Mouse (Mus musculus) T-helper 17 cell (primary cell): ENCODE measurements around the gene Zfp296.

Source experiments
- in situ Hi-C, 2 experiments: fragments of 300-600 bp; cut with MboI, MseI; formaldehyde crosslinking; loops; 1 replicate in 1 of 2; 2 replicates in 1 of 2; pipeline ENCODE4 v1.15.1; 2025; ENCODE audit warnings: high pct_unique_total_duplicates in 2 of 2

The Zfp296 gene

DNA sequence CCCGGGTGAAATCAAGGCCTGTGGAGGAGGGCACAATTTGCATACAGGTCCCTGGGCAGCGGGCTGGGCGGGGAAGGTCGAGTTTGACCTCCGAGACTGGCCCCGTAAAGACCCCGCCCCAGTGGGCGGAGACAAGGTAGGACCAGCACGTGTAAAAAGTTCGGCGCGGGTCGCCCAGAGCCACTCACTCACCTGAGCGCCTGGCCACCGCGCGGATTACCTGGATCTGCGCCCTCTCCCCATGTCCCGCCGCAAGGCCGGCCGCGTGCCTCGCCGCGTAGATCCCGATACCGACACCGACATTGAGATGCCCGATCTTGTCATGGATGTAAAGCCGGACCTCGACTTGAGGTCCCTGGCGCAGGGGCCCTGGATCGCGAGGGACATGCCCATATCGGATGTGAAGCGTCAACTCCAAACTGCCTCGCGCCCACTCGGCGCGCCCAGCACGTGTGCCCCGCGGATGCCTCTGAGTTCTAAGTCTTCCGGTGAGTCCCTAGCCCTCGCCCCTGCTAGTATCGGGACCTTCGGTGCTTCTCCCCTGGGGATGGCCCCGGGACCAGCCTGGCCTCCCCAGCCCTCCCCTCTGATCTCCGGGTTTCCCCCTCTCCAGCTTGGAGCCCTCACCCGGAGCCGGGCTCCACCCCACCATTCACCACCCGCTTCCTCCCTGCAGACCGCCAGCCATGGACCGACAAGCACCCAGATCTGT is at the start of gene Zfp296, which contains the start of gene Gemin7:
Gene Zfp296 (plus strand): TSS at position 147 of the 712 bp plus-strand sequence.
Gene Gemin7 (minus strand): TSS at position 455 of the 712 bp plus-strand sequence.
- in situ Hi-C loops = no loop called here

DNA sequence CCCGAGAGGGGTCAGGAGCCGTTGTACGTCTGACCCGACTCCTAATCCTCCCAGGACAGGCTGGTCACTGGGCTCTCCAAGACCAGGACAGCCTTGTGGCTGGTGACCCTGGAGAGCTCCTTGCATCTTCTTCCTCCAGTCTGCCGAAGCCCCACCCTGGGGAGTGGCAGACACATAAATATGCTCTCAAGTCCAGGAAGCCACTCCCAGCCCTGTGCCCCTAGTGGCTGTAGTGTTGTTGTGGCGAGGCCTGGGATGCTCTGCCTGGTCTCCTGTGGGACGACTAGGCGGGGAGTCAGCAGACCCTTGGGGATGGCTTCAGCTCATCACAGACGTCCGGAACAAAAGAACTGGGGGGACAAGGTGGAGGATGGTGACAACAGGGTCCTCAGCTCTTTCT is 46.0 kb upstream of the Zfp296 start:
- in situ Hi-C loops = no loop called here

DNA sequence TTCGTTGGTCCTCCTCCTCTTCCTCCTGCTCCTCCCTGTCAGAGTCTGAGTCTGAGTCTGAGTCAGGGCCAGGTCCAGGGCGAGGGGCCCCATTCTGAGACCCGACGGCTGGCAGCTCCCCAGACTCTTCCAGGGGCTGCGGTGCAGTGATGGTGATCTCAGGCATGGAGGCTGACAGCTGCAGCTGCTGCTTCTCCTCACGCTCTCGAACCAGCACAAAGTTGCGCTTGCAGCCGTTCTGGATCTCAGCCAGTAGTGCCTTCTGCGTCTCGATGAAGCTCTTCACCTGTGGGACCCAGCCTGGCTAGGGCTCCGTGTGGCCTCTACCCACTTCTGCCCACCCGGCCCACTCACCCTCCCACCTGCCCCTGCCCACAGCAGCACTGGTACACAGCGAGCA is 44.8 kb upstream of the Zfp296 start:
- in situ Hi-C loops = no loop called here

DNA sequence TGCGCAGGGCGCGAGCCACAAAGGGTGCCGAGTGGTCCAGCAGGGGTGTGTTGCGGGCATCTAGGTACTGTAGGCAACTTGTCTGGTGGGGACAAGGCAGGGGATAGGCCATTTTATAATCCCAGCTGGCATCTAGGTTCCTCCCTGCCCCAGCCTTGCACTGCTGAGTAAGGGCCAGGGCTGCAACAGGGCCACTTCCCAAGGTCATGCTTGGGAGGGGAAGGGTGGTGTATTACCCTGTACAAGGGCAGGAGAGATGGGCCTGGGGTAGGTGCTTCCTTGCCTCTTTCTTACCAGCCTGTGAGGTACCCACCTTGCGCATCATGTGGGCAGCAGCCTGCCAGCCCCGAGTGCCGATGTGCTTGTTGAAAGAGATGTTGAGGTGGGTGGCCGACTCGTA is 42.4 kb upstream of the Zfp296 start:
- in situ Hi-C loops = no loop called here

DNA sequence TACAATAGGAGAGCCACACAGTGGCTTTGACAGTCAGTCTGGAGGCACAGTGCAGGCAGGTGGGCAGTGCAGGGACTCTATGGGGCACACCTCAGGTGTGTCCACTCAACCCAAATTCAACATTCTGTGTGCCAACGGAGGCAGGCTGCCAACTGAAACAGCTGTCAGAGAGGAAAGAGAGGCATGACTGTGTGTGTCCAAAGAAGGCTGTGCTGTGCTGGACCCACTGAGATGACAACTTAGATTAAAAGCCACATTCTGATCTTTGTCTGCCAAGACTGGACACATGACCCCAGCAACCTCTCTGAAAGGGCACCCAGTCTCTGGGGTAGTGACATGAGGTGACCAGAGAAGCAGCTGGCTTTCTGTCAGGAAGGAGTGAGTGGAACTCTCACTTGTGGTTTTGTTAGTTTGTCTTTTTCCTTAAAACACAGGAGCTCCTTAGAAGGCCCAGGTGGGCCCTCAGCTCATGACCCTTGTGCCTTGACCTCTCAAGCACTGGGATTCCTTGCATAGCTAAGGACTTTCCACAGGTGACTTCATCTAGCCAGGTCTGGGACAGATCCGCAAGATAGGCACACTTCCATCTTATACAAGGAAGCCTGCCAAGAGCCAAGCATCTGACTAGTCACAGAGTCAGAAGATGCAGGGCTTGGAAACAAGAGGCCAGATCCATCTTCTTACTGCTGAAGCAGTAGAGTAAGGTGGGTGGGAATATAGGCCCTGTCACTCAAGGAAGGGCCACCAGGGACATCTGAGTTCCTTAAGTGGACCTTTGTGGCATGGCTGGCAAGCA is 36.1 kb upstream of the Zfp296 start:
- in situ Hi-C loops = no loop called here

DNA sequence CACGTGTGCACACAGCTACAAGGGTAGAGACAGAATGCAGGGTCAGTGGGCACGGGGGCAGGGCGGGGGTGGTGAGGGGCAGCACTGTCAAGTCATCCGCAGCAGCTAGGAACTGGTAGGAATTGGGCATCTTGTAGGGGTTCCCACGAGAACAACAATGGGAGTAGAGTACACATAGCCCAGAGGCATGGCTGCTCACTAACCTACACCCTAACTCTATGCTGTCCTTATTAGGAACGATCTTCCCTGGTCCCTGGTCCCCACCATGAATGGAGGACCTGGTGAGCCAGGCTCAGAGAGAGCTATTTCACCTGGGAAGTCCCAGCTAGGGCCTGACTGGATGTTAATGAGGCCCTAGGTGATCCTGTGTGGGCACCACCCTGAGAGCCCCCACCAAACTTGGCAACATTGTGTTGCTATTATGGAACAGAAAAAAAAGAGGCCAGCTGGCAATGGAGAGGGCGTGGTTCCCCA is 35.4 kb upstream of the Zfp296 start:
- in situ Hi-C loops = no loop called here

DNA sequence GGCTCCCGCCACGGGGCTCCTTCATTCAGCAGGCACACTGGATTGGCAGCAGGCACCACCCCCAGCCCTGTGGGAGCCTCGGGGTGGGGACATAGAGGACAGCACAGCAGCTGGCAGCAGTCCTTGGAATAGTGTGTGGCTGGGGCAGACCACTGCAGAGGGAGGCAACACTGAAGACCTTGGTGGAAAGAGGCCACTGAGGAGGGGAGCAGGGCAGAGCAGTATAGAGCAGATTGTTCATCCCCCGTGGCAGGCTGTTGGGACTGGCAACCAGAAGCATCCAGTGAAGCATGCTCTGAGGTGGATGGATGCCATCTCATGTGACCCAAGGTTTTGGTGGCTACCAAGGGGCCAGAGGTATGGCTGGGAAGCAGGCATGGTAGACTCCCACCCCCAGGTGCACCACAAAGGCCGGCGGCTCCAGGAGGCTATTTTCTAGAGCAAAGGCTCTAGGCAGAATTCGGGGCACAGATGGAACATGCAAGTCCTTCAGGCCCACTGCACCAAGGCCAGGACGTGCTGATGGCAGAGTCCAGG is 34.9 kb upstream of the Zfp296 start:
- in situ Hi-C loops = no loop called here

DNA sequence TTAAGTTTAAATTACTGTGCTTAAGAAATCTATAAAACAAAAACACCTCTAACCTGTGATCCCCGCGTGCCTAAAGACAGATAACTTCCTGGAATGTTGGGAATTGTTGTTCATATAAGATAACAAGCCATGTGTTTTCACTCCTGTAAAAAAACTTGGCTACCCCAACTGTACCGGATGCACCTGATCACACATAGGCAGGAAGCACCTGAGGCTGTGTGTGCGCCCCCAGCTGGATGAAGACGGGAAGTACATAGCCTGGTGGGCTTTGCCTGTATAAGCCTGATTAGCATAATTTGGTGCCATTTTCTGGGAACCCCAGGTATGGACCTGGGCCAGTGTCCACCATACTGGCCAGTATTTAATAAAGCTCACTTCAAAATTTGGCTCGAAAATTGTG is 33.5 kb upstream of the Zfp296 start:
- in situ Hi-C loops = no loop called here

DNA sequence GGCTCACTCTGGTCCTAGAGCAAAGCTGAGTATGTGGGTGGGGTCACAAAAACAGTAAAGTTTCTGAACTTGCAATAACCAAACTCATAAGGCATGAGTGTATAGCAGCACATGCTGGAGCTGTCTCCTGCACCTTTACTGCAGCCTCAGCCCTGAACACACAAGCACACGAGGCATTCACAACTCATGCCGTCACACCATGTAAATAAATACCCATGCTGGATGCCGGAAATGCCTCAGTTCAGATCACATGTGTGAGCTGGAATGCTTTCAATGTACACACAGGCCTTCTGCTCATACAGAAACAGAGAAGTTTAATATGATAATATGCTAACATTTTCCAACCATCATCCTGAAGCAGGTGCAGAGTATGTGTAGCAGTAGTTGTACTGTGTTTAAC is 31.1 kb upstream of the Zfp296 start:
- in situ Hi-C loops = no loop called here

DNA sequence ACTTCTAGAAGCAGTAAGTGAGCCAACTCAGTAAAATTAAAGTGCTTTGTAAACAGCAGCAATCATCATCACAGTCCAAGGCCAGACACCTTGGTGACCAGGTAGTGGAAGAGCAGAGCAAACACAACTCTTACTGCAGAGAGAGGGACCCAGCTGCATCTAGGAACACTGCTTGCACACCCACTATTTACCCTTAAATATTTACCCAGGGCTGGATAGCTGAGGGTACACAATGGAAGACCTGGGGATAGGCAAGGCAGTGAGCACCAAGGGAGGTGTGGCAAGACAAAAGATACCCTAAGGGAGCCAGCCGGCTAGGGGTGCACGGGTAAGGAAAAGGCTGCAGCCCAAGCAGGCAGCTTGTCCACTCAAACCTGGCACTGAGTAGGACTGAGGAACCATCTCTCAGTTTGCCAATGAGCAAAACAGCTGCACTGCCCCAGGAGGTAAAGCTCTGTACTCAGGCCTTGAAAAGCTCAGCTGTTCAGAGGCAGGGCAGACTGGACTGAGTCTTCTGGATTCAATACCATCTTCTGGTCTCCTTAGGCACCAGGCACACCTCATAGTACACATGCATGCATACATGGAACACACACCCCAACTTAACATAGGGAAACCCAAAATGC is 29.6 kb upstream of the Zfp296 start:
- in situ Hi-C loops = no loop called here

DNA sequence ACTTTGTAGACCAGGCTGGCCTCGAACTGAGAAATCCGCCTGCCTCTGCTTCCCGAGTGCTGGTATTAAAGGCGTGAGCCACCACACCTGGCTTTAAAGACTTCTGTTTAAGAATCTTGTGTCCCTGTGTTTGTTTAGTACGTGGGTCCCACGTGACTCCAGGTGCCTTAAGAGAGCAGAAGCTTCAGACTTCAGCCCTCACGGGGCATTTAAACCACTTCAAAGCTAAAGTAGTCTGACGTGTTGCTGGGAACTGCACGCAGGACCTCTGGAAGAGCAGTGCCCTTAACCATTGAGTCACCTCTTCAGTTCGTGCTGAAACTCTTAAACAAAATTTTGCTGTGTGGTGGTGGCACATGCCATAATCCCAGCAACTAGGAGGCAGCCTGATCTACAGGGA is 27.7 kb upstream of the Zfp296 start:
- in situ Hi-C loops = no loop called here

DNA sequence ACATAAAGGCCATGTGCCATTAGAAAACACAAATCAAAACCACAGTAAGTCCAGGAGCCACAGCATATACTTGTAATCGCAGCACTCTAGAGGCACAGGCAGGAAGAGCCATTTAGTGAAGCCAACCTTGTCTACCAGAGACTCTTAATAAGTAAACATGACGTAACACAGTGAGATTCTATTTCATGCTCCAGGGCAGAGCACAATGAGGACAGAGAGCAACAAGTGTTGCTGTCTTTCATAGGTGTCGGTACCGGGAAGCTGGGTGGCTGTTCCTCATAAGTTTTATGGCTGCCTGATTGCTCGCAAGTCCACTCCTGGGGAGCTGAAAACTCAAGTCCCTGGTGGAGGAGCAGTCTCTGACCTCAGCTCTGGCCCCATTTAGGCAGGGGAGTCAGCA is 25.5 kb upstream of the Zfp296 start:
- in situ Hi-C loops = no loop called here

DNA sequence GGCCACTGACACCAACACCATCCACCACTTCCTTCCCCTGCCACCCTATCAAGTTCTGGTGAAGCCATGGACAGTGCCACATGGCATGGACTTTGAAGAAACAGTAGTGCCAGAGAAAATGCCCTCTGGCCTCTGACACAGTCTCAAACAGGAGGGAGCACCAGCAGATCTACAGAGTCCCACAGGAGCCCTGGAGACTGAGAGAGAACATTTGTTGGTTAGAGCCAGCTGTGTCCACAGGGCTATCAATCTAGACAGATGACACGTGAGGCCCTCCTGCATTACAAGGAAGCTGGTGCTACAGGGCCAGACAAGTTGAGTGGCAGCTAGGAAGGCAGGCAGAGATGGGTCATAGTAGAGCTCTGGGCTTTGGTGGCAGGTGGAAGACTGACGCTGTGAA is 24.6 kb upstream of the Zfp296 start:
- in situ Hi-C loops = no loop called here

DNA sequence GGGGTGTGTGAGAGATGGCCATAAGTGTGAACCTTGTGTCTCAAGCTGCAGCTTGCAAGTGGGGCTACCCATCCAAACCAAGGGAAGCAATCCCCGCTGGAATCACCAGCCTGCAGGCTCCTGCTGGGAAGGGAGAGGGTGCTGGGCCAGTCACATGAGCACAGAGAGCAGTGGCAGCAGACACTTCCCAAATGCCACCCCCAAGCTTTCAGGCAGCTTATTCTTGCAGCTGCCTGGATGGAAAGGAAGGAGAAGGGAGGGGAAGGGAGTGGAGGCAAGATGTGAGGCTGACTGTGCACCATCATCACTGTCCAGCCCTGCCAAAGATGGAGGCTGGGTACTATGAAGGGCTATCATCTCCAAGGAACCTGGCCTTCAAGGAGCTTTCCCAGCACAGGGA is 22.9 kb upstream of the Zfp296 start:
- in situ Hi-C loops = no loop called here

DNA sequence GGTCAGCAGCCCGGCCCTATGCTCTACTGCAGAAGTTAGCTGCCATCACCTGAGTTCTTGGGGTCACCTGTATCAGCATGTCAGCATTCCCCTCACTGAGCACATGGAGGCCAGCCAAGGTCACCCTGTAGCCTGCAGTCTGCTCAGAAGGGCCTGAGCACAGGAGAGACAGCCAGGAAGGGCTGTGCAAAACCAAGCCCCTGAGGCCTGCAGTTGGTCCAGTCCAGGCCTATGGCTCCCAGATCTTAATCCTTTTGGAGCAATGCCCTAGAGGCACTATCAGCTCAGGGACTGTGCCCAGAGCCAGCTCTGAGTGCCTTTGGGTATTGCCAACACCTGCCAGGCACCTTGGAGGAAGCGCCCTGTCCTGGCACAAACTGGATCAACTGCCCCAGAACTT is 20.0 kb upstream of the Zfp296 start:
- in situ Hi-C loops = no loop called here

DNA sequence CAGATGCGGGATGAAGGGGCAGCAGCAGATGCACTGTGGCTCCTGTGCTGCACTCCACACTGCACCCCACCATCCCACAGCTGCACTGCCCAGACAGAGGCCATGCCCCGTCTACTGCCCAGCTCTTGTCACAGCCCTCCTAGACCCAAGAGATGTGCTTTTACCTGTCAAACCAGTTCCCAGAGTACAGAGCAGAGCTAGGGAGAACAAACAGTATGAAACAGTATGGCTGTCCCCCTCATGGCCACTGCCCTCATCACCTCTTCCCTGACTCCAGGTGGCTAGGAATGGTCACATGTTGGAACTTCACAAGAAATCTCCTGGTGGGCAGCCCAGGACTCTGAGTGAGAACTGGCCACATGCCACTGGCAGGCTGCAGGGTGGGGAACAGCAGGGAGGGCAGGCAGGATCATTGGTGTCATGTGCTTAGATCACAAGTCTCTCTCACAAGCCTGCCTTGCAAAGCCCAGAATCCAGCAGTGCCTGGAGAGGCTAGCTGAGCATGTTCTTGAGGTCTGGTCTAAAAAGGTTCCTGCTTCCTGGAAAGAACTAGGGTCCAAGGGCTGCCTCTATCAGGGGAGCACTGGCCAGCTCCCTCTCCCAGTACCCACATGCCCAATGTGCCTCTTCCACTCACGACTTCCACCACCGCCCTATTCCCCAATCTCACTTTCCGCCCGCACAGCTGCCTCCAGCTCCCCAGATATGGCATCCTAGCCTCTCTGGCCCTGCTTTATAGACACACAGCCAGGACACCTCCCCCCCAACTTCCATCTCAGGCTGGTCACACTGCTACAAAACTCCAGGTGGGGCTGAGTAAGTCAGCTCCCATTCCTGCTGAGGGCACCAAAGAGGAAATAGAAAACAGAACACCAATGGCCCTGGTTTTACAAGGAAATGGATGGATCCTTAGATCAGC is 18.8 kb upstream of the Zfp296 start:
- in situ Hi-C loops = no loop called here

DNA sequence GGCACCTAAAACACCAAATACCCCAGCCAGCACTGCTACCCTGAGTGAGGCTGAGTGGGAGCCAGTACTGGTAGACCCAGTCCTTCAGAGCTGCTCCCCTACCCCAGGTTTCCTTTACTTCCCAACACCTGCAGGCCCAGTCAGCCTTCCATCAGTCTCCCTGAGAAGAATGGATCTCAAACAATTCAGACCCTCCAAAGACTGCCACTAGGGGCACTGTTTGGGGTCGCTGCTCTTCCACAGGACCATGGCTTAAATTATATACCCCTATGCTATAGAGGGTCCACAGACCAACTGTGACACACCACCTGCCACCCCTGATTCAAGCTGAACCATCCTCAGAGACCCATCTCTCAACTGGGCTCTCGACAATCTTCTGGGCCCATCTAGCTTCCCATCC is 18.1 kb upstream of the Zfp296 start:
- in situ Hi-C loops = no loop called here

DNA sequence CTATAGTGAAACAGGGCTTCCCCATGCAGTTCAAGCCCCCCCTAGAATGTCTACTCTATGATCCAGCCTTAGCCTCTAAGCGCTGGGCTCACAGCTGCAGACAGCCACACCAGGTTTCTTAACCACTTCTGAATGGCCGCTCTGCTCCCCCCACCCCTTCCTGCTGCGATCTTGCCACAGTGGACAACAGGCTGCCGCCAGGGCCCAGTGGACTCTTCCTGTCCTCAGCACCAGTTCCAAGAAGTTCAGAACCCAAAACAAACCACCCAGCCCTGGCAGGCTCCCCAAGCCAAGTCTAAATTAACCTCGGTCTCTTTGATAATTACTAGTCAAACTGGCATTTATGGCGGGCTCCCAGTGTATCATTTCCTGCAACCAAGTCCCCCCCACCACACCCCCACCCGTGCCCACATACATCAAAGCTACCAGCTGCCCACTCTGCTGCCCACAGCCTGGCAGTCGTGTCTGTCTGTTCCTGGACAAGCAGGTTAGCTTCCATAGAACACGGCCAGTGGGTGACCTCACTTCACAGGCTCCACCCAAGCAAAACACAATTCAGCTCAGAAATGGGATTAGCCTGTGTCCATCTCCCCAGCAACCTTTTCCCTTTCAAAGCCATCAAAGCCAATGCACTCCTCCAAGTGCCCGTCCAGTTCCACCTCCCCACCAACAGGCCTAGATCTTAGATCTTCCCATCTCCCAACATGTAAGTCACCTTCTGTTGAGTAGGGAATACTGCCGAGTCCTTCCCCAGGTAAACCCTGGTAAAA is 16.4 kb upstream of the Zfp296 start:
- in situ Hi-C loops = no loop called here

DNA sequence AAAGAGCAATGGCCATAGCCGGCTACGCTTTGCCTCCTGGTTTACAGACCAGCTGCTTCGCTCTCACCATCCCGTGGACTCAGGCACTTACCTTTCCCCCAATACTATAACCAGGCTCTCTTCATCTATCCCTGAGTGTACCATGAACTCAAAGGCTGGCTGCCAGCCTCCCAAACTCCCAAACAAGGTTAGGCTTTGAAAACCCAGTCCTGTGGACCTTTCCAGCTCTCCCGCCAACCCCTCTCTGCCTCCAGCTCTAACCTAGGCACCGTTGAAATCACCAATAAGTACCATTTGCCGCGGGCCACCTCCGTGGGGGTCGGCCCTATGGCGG is 15.7 kb upstream of the Zfp296 start:
- in situ Hi-C loops = no loop called here

DNA sequence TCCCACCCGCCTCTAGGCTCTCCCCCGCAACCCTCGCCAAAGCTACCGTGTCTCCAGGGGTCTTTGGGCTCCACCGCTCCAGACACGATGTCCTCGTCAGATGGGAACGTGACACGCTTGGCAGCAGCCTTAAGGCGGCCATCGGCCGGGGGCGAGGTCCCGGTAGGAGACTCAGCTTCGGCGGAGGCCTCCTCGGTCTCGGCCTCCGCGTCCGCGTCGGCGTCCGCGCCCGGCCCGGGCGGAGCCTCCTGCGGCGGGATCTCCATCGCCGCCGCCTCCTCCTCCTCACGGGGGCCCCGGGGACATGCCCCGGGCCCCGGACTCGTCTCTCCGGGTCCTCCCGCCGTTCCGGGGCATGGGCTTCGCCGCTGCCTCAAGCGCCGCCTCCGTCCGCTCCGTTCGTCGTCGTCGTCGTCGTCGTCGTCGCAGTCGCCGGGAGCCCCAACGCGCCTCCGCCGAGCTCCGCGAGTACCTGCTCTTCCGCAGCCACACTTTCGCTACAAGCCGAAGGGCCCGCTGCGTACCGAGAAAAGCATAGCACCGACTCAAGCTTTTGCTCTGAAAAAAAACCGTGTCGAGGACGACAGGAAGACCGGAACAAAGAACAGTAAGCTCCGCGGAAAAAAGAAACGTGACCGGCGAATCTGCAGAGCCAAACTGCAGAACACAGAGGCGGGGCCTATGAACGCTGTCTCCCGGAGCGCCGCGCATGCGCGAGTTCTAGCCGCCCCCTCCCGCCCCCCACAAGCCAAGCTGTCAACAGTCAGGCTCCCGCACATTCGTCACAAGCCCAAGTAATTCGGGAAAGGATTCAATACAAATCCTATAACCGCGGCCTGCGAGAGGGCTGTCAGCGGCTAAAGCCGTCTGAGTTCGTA is 15.1 kb upstream of the Zfp296 start:
- in situ Hi-C loops = no loop called here
